Mouse (Mus musculus): ENCODE measurements at regions not wholly inside any gene's neighbourhood (a gene's known extent, or its start where the extent isn't known, plus 50 kb on each side); places are given as distances from the start of the nearest gene placed in this dataset.

- DNase-seq (ENCODE audit: extremely low read depth, insufficient read length, low spot score): no peak
Observed at GRCm38 (mm10) chr9:115543665-115544064, 233.4 kb upstream of the Stt3b start.

DNA sequence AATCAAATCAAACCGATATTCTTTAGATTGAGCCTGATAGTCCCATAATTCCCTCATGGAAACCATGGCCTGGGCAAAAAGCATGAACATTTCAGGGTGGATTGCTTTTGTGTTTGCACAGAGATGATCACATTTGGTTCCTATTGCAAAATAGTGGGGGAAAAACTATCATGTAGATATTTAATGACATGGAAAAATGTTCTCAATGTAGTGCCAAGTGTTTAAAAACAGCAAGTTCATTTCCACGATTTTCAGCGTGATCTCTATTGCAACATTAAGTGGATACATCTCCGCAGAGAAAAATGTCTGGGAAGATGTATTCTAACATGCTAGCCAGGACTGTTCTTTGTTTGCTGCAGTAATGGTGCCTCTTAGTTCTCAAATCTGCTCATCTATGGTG, 235.0 kb upstream of the Stt3b start:
- DNase-seq (ENCODE audit: extremely low read depth, insufficient read length, low spot score): no peak

DNA sequence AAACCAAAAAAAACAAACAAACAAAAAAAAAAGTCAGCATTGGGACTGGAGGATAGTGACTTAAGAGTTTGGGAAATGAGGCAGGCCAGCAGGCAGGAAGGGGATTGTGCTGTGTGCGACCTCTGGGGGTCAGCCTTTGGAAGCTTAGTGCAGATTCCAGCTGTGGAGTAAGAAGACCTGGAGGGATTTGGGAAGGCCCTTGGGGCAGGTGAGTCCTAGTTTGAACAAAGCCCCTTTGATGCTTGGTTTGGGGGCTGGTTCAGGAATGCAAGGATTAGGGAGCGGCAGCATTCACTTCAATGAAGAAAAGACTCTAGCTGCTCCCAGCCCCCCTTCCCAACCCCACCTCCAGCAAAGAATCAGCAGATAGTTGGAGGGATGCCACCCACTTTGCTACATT, 235.6 kb upstream of the Stt3b start:
- no peak for DNase-seq (ENCODE audit: extremely low read depth, insufficient read length, low spot score)

DNA sequence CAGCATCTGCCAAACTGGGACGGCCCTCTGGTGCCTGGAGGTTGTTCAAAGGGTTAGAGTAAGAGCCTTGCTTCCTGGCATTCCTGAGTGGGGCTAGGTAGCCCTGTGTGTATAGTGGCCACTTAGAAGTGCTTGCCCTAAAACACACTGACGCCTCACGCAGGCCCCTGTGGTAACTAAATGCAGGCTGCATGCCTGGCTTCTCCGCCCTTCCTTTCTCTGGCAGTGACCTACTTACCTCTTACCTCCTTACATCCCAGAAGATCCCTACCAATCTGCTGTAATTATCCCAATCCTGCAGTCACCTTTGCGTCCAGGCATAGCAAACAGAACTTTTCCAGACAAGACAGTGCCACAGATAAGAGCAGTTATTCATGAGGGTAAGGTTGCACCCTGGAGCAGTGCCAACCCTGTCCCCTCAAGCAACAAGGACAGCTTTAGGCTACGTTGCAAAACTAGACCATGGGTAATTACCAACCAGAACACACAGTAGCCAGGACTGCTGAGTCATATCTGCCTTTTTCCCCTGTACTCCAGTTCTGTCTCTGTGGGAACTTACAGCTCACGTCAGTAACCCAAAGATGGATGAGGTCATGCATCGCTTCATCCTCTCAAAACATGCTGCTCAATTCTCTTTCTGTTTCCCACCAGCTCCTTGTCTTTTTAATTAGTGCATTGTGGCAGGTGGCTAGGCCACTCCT, 237.6 kb upstream of the Stt3b start:
- DNase-seq (ENCODE audit: extremely low read depth, insufficient read length, low spot score): no peak

DNA sequence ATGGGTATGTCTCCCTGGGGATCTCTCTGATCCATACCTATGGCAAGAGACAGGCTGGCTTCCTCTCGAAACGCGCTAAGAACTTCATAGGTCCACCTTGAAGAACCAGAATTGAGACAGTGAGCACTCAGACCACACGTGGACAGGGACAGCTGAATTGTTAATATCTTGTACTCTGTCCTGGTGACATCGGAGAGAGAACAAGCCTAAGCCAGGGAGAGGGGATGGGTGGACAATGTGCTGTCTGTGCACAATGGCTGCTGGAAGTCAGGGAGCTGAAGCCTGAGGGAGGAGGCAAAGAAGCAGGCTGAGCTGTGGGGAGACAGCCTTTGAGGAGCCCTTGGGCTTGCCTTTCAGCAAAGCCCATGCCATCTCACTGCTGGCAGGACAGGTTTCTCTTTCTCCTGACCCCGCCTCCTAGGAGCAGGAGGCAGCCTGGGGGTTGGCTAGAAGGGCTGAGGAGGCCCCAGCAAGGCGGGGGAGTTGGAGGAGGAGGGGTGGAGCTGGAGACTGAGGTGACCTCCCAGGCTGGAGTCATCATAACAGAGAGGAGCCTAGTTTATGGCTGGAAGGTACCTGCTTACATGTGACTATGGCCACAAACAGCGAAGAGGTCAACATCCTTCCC, 238.6 kb upstream of the Stt3b start:
- DNase-seq (ENCODE audit: extremely low read depth, insufficient read length, low spot score): no peak

DNA sequence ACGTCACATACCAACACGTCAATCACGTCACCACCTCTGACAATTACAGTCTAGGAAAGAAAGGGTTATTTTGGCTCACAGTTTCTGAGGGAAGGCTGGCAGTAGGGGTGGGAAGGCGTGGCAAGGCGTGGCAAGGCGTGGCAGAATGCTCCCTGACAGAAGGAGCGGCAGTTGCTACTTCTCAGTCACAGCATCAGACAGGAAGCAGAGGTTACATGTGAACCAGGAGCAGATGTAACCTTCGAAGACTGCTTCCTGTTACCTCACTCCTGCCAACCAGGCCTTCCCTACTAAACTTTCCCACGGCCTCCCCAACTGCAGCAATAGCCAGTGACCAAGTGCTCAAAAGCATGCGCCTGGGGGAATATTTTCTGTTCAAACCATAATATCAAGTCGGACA, 240.9 kb upstream of the Stt3b start:
- DNase-seq (ENCODE audit: extremely low read depth, insufficient read length, low spot score): no peak

- no peak for DNase-seq (ENCODE audit: extremely low read depth, insufficient read length, low spot score)
Observed at GRCm38 (mm10) chr9:115551501-115551900, 241.3 kb upstream of the Stt3b start.

DNA sequence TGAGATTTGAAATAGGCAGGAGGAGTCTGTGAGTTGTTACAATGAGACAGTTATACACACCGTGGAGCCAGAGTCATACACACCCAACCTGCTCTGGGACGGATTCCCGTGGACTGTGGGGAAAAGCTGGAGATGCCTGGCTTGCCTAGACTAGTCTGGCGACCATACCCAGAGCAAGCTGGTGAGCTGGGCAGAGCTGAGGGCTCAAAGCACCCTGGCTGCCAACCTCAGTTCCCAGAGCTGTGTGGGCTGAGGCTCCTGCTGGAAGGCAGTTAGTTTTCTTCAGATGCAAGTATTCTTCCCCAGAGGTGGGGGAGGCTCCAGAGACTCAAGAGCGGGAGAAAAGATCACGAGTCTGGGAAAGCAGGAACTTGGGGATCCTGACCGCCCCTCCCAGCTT, 247.9 kb upstream of the Stt3b start:
- no peak for DNase-seq (ENCODE audit: extremely low read depth, insufficient read length, low spot score)

DNA sequence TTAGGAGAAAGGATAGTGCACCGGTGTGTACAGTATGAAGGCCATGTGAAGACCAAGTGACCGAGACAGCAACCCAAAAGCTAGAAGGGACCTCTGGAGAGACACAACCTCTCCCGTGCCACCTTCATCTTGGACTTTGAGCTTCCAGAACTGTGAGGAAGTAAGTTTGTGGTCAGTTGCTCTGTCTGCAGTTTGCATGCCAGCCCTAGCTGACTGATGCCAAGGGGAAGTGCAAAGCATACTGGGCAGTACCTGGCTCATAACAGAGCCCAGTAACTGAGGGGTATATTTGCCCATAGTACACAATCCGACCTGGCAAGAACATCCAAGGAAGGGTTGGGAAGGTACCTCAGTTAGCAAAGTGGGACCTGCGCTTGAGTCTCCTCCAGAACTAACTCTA, 249.3 kb upstream of the Stt3b start:
- DNase-seq (ENCODE audit: extremely low read depth, insufficient read length, low spot score): no peak

- DNase-seq (ENCODE audit: extremely low read depth, insufficient read length, low spot score): no peak
Observed at GRCm38 (mm10) chr9:115561207-115561606, 251.0 kb upstream of the Stt3b start.

DNA sequence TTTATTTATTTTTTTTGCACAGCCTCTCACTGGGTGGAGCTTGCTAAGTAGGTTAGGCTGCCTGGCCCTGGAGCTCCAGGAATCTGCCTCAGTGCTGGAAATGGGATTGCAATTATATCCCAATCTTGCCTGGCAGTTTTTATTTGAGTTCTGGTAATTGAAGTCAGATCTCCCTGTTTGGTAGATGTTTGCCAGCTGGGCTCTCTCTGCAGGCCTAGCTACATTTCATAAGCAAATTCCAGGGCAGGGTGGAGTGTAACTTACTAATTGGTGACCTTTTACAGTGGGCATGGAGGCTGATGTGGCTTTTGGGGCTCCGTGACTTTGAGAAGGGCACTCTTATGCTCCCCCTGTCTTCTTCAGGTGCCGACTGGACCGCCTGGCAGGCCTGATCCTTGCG, 252.6 kb upstream of the Stt3b start:
- no peak for DNase-seq (ENCODE audit: extremely low read depth, insufficient read length, low spot score)

- no peak for DNase-seq (ENCODE audit: extremely low read depth, insufficient read length, low spot score)
Observed at GRCm38 (mm10) chr9:115564366-115564765, 254.1 kb upstream of the Stt3b start.

DNA sequence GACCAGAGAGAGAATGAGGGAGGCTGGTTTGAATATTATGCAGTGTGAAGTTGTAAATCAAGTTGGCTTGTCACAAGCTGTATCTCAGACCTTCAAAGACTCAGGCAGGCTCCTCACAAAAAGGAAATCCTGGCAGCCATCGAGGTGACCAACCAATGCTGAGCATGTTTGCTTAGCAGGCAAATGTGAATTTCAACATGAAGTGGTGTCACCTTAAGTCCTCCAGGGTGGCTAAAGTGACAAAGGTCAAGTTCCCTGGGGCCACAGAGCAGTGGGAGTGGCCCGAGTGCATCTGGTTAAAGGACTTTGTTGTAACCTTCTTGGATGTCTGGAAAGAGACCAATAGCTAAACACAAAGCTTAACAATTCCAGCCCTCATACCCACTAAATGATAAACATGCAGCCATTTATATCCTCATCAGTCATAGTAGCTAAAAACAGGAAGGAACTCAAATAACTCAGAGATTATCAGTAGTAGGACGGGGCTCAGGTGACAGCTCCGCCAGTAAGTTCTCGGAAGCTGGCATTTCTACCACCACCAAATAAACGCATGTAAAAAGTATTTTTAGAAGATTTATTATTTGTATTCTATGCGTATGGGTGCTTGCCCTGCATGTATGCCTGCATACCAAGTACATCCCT, 258.6 kb upstream of the Stt3b start:
- no peak for DNase-seq (ENCODE audit: extremely low read depth, insufficient read length, low spot score)

- DNase-seq (ENCODE audit: extremely low read depth, insufficient read length, low spot score): no peak
Observed at GRCm38 (mm10) chr9:115570998-115571397, 260.8 kb upstream of the Stt3b start.

DNA sequence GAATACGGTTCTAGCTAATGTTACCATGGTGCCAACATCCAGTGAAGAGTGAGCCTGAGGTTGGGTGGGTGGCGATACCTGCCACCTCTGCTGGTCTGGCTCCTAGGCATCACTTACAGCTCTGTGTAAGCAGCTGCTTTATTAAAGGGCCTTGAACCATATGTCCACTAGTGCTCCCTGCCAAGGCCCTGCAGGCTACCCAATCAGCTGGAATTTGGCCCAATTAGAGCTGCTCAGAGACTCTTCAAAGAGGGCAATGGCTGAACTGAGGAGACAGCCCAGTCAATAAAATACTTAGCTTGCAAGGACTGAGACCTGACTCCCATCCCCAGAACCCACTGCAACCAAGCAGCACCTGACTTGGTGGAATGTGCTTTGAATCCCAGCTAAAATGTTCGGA, 270.9 kb upstream of the Stt3b start:
- no peak for DNase-seq (ENCODE audit: extremely low read depth, insufficient read length, low spot score)

DNA sequence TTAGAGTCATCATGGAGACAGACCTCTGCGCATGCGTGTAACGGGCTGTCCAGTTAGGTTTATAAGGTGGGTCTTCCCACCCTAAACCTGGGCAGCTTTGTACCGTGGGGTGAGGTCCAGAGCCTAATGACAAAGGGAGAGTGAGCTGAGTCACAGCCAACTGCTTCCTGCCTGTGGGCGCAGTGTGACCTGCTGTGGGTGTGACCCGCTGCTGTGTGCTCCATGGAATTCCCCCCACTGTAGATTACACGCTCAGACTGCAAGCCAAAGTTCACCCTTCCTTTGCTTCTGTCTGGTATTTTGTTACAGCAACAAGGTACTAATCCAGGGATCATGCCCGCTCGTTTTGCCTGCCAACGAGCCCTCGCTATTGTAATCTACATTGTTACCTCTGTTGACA, 273.3 kb upstream of the Stt3b start:
- no peak for DNase-seq (ENCODE audit: extremely low read depth, insufficient read length, low spot score)

DNA sequence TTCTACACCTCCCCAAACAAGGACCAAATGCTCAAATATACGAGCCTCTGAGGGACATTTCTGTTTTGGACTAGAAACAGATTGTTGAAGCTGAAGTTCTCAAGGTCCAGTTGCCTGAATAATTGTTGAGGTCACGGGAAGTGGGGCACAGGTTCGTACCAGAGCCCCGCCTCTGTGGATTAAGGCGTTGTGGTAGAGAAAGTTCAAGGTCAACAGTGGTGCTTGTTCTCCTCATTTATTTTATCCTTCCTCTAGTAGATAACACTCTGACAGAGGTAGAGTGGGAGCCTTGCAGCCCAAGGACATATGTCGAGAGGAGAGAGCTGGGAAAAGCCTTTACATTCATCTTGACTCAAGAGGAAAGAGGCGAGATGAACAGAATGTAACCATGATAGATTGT, 274.7 kb upstream of the Stt3b start:
- no peak for DNase-seq (ENCODE audit: extremely low read depth, insufficient read length, low spot score)

GRCm38 (mm10) chr9:115592466-115592865, 282.2 kb upstream of the Stt3b start:
- no peak for DNase-seq (ENCODE audit: extremely low read depth, insufficient read length, low spot score)

- DNase-seq (ENCODE audit: extremely low read depth, insufficient read length, low spot score): no peak
Observed at GRCm38 (mm10) chr9:115600228-115600627, 290.0 kb upstream of the Stt3b start.

DNA sequence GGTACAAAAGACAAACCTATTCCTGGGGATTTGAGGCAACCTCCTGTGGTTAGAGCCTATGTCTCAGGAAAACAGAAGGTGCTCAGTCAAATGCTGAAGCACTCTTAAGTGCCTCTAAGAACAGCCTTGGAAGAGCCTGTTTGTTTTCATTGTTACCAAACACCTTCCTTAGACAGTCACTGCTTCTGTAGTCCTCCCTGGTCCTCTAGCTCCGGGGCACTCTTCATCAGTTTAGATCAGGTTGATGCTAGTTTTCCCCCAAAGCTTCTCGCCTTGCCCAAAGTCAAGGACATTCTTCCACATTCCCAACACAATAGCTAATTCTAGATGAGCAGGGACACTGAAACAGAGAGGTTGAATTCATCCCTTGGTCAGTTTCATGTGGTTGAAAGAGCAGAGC, 290.6 kb upstream of the Stt3b start:
- no peak for DNase-seq (ENCODE audit: extremely low read depth, insufficient read length, low spot score)

DNA sequence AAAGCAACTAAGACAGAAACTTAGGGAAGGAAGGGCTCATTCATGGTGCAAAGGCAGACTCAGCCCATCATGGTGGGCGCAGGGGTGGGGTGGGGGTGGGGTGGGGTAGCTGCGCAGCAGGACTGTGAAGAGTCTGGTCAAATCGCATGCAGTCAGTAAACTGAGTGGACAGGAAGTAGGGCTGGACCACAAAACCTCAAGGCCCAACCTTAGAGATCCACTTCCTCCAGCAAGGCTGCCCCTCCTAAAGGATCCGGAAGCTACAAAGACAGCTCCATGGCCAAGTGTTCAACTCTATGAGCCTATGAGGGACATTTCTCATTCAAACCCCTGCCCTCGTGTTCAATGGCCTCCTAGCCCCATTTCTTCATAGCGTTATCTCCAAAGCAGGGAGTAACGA, 292.6 kb upstream of the Stt3b start:
- no peak for DNase-seq (ENCODE audit: extremely low read depth, insufficient read length, low spot score)

GRCm38 (mm10) chr9:115604450-115604849, 294.2 kb upstream of the Stt3b start:
- DNase-seq (ENCODE audit: extremely low read depth, insufficient read length, low spot score): no peak

Measured in 3134 (cell line).